Mouse (Mus musculus) heart, postnatal 0 days (tissue): ENCODE measurements around the gene 3110082I17Rik. TPM values are rescaled to one million over a fixed set of nuclear protein-coding genes. Genes with fewer than 3 reads are reported as not detected.
A peak's percentile ranks its signal among the peaks of the same experiment; 100 is the strongest.

ENCODE experiments used
- ATAC-seq: fragments of 200-750 bp; cut with Nextera tagmentation; 2 replicates; pipeline ENCODE4 v1.8.0; 2017; ENCODE audit warnings: low read depth, moderate number of reproducible peaks, moderate library complexity; ENCODE audit not compliant: insufficient read depth
- DNase-seq: peaks from one replicate; pipeline ENCODE4 v3.0.0-alpha.2; 2016; ENCODE audit warnings: low spot score
- H3K27ac ChIP-seq: fragments of 300-500 bp; sonication (generic); 2 replicates; pipeline ENCODE4 v1.5.1; 2014; ENCODE audit warnings: low read depth, mild to moderate bottlenecking
- H3K27me3 ChIP-seq: fragments of 300-500 bp; sonication (generic); 2 replicates; pipeline ENCODE4 v1.6.1; 2014; ENCODE audit warnings: low read length, mixed read lengths; ENCODE audit not compliant: control insufficient read depth, insufficient read depth
- H3K36me3 ChIP-seq: fragments of 300-500 bp; sonication (generic); replicated peaks from 2 replicates; pipeline ENCODE4 v1.6.1; 2014; ENCODE audit warnings: low read length, mixed read lengths; ENCODE audit not compliant: control insufficient read depth, insufficient read depth
- H3K4me1 ChIP-seq: fragments of 300-500 bp; sonication (generic); 2 replicates; pipeline ENCODE4 v1.6.1; 2014; ENCODE audit warnings: antibody characterized with exemption; ENCODE audit not compliant: control insufficient read depth, insufficient read depth
- H3K4me2 ChIP-seq: fragments of 300-500 bp; sonication (generic); 2 replicates; pipeline ENCODE4 v1.6.1; 2014; ENCODE audit warnings: low read depth, mild to moderate bottlenecking, low read length, moderate library complexity
- H3K4me3 ChIP-seq: fragments of 300-500 bp; sonication (generic); 2 replicates; pipeline ENCODE4 v1.5.1; 2014; ENCODE audit warnings: low read depth, low read length
- H3K9ac ChIP-seq: fragments of 300-500 bp; sonication (generic); replicated peaks from 2 replicates; pipeline ENCODE4 v1.6.1; 2014; ENCODE audit warnings: low read depth, low read length, mixed read lengths
- H3K9me3 ChIP-seq: fragments of 300-500 bp; sonication (generic); replicated peaks from 2 replicates; pipeline ENCODE4 v1.6.1; 2016; ENCODE audit warnings: low read length; ENCODE audit not compliant: control insufficient read depth
- CTCF ChIP-seq: IDR thresholded peaks from 2 replicates; pipeline ENCODE4 v1.5.1; 2016; ENCODE audit warnings: antibody characterized with exemption, control low read depth, low read depth
- EP300 ChIP-seq: IDR thresholded peaks from 2 replicates; pipeline ENCODE4 v1.6.1; 2016; ENCODE audit warnings: antibody characterized with exemption, low read depth
- WGBS: fragments of 180-500 bp; shearing (Covaris S2); extraction: QIAGEN DNeasy Blood & Tissue Kit; methylation state at CpG from one replicate; pipeline ENCODE4 v1.1.7; 2014; 5-methylcytosine and 5-hydroxymethylcytosine counted together
- polyA plus RNA-seq: library from polyadenylated mRNA; unstranded; fragments of >200 nt; fragmentation: Nextera tagmentation; extraction: Ambion mirVana; gene quantifications from 2 replicates; pipeline ENCODE4 v1.2.1, GENCODE M21; 2015
- total RNA-seq: library from RNA; depleted of rRNA; stranded (reverse); fragments of >200 nt; gene quantifications from 2 replicates; pipeline ENCODE4 v1.2.3, GENCODE M21; 2014; ENCODE audit warnings: low replicate concordance

3110082I17Rik gene
- total and polyA plus RNA-seq, 2 experiments from 2014 or later = 5.9 to 10.6 TPM

DNA sequence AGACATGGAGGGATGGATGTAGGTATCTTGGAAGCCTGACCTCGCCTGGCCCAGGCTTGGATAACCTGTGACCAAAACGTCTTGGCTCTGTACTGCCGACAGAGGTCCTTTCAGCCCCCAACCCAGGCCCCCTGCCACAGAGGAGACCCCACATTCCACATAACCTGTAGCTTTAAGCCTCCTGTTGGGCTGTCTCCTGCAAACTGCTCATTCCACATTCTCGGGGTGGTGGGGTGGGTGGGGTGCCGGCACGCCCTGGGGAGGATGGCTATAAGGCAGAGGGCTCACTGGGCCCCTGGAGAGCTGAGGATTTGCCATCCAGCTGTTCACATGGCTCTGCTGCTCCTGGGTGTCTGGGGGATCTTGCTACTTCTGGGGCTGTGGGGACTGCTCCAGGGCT lies 108.0 kb downstream of the 3110082I17Rik start, which contains the start of gene Cyp2w1:
Cyp2w1 (plus strand) TSS at position 301 of the 400 bp plus-strand sequence.
- Histone ChIP-seq H3K27ac (peak within 1 kb of the TSS; percentile 16; the same call in 1 of the 2 replicates), H3K9ac (no peak within 1 kb of the TSS), H3K27me3 (0 out of 2 replicates have a peak, but pooled peaks cover 4% of the 10 kb centered on the region), H3K9me3 (no peaks in the 10 kb centered on the region), H3K4me1 (no peaks in the 10 kb centered on the region), H3K4me2 (no peak within 1 kb of the TSS), H3K36me3 (no peaks in the 10 kb centered on the region), H3K4me3 (no peak within 1 kb of the TSS)
- TF ChIP-seq EP300 (no peak), CTCF (no peak)
- no peak for DNase-seq
- 47% methylated on average over 6 of the region's 6 CpGs for WGBS
- no peak for ATAC-seq

DNA sequence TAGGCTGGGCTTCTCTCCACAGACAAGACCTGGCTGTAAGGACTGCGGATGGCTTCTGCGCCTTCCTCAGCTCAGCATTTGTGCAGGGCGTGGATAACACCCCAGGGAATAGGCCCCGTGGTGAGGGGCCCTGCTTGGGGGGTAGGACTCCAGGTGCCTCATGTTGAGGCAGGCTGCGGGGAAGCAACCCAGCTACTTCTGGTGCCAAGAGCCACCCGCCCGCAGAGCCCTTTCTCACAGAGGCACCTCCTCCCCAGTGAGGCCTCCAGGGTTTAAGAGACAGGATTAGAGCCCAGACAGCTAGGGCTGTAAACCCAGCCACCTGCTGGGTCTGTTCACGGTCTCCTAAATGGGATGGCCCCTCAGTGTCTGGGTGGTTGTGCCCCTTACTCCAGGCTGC lies 108.7 kb downstream of the 3110082I17Rik start:
- H3K27me3 ChIP-seq = 0 out of 2 replicates have a peak, but pooled peaks cover 4% of the 10 kb centered on the region
- no peak for ATAC-seq
- no peaks in the 10 kb centered on the region for H3K9me3 ChIP-seq
- no peak overlapping the region for H3K4me2 ChIP-seq
- TF ChIP-seq CTCF = no peak
- TF ChIP-seq EP300 = no peak
- peak overlapping the region; percentile 16; the same call in 1 of the 2 replicates for H3K27ac ChIP-seq
- H3K36me3 ChIP-seq = no peaks in the 10 kb centered on the region
- 31% methylated on average over 8 of the region's 8 CpGs for WGBS
- no peak for DNase-seq
- H3K4me1 ChIP-seq = no peaks in the 10 kb centered on the region
- no peak overlapping the region for H3K9ac ChIP-seq
- H3K4me3 ChIP-seq = no peak overlapping the region

DNA sequence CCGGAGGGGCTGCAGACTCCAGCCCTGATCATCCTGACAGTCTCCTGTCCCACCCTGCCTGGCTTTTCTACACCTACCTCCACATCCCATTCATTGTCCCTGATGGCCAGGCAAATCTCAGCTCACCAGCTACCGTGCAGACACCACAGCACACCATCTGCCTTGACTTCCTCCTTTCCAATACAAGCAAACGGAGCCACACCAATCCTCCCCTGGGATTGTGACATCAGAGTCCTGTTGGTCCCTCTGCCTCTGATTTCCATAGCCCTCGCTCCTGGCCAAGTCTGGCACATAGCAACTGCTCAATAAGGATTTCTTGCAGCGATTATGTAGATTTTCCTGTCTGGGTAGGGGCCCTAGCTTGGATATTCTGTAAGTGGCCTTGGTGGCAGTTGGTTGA lies 109.2 kb downstream of the 3110082I17Rik start, which contains the start of gene Cox19:
Cox19 (minus strand) TSS at position 285 of the 400 bp plus-strand sequence.
- H3K27ac ChIP-seq = peak within 1 kb of the TSS; percentile 16; the same call in 1 of the 2 replicates
- H3K4me3 ChIP-seq = no peak within 1 kb of the TSS
- no peaks in the 10 kb centered on the region for H3K4me1 ChIP-seq
- TF ChIP-seq CTCF = no peak
- TF ChIP-seq EP300 = no peak
- H3K9me3 ChIP-seq = no peaks in the 10 kb centered on the region
- no peak within 1 kb of the TSS for H3K9ac ChIP-seq
- no peaks in the 10 kb centered on the region for H3K36me3 ChIP-seq
- DNase-seq (no peak), ATAC-seq (no peak)
- WGBS = 48% methylated on average over 5 of the region's 5 CpGs
- 0 out of 2 replicates have a peak, but pooled peaks cover 4% of the 10 kb centered on the region for H3K27me3 ChIP-seq
- H3K4me2 ChIP-seq = no peak within 1 kb of the TSS

DNA sequence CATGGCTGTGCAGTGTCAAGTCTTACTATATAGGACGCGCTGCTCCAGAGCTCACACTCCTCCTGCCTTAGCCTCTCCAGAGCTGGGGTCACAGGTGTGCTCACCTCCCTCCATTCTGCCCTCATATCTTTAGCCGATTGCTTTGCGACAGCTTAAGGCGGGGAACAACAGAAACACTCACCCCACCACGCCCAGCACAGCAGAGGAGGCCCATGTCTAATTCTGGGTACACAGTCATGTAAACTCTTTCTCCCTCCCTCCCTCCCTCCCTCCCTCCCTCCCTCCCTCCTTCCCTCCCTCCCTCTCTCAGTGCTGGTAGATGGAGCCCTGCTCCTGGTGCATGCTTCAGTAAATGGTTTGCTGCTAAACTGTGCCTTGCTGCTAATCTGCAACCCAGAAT lies 110.6 kb downstream of the 3110082I17Rik start:
- no peak for TF ChIP-seq EP300
- no peak for TF ChIP-seq CTCF
- Histone ChIP-seq H3K4me2 (no peak overlapping the region), H3K9me3 (no peaks in the 10 kb centered on the region), H3K4me3 (no peak overlapping the region), H3K27ac (no peak overlapping the region), H3K27me3 (0 out of 2 replicates have a peak, but pooled peaks cover 4% of the 10 kb centered on the region), H3K4me1 (no peaks in the 10 kb centered on the region), H3K9ac (no peak overlapping the region), H3K36me3 (no peaks in the 10 kb centered on the region)
- ATAC-seq (no peak), DNase-seq (no peak)
- 60% methylated on average over 6 of the region's 6 CpGs for WGBS

DNA sequence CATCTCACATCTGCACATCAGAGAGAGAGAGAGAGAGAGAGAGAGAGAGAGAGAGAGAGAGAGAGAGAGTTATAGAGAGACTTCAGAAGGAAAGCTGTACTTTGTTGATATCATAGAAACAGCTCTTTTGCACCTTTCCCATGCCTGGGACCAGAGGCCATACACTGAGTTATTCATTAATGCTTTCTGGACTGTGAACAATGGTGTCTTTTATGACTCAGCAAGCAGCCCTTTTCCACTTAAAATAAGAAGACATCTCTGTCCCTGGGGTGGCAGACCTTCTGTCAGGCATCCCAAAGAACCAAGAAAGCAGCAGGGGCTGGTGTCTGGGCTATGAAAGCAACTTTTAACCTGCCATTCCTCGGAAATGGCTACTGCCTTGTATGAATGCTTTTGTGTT lies 113.1 kb downstream of the 3110082I17Rik start:
- no peak for ATAC-seq

DNA sequence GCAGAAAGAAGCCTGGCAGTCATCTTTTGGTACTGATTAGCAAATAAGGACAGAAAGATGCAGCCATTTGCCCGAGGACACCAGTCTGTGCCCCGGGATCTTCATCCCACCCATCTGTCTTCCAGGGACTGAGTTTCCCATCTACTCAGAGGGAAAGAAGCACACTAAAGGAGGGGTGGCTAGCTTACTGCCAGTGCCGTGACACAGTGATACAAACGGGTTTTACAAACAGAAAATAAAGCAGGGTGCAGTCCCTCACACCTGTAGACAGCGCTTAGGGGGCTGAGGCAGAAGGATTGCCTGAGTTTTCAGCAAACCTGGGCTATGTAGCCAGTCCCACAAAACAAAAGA lies 115.0 kb downstream of the 3110082I17Rik start:
- H3K36me3 ChIP-seq = peaks cover 22% of the 10 kb centered on the region
- peak overlapping the region; percentile 95 for H3K4me2 ChIP-seq
- H3K9ac ChIP-seq = no peak overlapping the region
- no peak for ATAC-seq
- WGBS = 10% methylated on average over 5 of the region's 5 CpGs
- no peak for DNase-seq
- 0 out of 2 replicates have a peak overlapping the region, but pooled peaks have one; percentile 22 for H3K27ac ChIP-seq
- peak overlapping the region; percentile 68 for H3K4me3 ChIP-seq
- no peaks in the 10 kb centered on the region for H3K27me3 ChIP-seq
- no peaks in the 10 kb centered on the region for H3K9me3 ChIP-seq
- 0 out of 2 replicates have a peak, but pooled peaks cover 5% of the 10 kb centered on the region for H3K4me1 ChIP-seq
- TF ChIP-seq EP300 (no peak), CTCF (no peak)

More for the DNA sequence above, 113.1 kb downstream of the 3110082I17Rik start:
- Histone ChIP-seq H3K4me2 (no peak overlapping the region), H3K36me3 (peaks cover 7% of the 10 kb centered on the region), H3K4me1 (0 out of 2 replicates have a peak, but pooled peaks cover 5% of the 10 kb centered on the region), H3K27ac (no peak overlapping the region), H3K9me3 (no peaks in the 10 kb centered on the region), H3K4me3 (no peak overlapping the region), H3K9ac (no peak overlapping the region), H3K27me3 (0 out of 2 replicates have a peak, but pooled peaks cover 2% of the 10 kb centered on the region)
- DNase-seq = no peak
- WGBS = 36% methylated on average over 1 of the region's 1 CpGs
- TF ChIP-seq CTCF = no peak
- TF ChIP-seq EP300 = no peak
